Mouse (Mus musculus) kidney, adult 8-10 months (tissue): ENCODE results near the gene Rasl10b.

Source experiments
- DNase-seq, 2 experiments: peaks; one replicate each; pipeline ENCODE4 v3.0.0; 2022

Rasl10b gene

DNA sequence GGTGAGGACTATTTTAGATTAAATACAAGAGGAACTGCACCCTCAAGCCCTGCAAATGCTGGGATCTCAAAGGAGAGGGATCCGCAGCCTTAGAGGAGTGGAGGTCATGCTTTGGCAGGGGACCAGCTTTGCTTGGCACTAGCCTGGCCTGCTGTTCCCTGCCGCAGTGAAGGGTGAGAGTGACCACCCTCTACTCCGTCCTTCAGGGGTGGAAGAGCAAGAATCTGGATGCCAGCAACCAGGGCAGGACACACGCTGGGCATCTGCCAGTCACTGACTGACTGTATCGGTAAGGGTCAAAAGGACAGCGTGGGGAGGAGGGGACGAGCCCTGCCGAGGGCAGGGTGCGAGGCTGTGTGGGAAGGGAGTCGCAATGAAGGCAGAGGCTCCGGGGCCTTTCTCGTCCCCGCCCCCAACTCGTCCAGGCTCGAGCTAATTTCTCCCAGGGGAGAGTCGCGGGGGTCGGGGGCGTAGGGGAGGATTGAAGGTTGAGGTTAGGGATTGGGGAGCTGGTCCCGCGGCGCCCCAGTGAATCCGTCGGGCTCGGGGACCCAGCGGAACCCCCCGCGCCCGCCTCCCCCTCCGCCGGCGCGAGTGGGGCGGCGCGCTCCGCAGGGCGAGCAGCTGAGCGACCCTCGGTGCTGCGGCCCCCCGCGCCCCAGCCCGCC, at the start of gene Rasl10b:
Rasl10b (plus strand) TSS at position 51 of the 668 bp plus-strand sequence.
- peak; percentile 44 to 47 for DNase-seq

DNA sequence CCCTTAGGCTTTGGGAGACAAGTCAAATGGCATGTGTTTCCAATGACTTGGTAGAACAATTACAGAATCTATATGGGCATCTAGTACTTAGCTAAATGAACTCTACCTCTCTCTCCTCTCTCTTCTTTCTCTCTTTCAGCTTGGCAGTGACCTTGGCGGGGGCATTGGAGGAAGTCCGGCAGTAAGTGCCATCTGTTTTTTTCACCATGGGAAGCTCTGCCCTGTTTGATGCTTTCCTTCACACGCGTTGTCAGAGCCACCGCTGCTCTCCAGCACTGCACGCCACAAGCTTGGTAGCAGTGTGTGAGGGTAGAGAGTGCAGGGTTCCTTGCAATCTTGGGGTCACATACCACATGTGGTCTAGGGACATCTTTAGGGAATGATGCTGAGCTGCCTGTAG, 44.3 kb upstream of the Rasl10b start:
- no peak for DNase-seq

DNA sequence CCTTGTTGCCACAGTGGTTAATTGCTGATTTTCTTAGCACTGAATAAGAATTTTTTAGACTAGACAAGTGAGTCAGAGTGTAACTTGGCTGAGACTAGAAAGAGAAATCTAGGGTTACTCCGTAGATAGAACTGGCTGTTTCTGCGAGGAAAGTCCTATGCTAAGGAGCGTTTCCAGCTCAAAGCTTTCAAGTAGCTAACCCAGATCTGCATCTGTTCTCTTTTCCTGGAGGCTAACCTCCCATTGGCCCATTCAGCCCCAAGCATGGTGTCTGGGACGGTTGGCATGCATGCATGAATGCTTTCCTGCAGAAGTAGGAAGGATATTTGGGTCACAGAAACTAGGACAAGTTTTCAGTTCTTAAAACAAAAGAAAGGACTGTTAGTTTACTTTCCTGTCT, 37.7 kb upstream of the Rasl10b start:
- DNase-seq: no peak

DNA sequence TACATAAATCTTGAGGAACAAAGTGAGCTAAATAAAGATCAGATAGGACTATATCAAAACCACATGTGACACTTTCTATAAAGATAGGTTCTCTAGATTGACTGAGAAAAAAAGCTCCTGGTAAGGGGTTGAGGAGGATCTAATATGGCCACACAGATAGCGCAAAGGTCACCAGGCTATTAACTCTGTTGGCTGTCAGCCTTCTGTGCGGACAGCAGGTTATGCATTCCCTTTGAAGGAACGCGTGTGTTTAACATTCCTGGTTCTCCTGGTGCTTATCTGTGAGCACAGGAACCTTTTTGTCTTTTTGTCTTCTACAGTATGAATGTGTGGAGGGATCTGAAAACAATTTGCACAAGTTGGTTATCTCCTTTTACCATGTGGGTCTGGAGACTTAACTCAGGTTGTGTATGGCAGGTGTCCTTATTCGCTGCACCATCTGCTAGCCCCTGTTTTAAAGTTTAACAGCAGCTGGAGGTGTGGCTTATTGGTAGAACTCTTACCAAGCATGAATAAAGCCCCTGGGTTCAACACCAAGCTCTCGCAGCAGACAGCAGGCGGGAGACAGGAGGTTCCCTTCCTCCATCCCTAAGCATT, 29.1 kb upstream of the Rasl10b start:
- peak in 1 of 2 experiments; percentile 4 for DNase-seq

DNA sequence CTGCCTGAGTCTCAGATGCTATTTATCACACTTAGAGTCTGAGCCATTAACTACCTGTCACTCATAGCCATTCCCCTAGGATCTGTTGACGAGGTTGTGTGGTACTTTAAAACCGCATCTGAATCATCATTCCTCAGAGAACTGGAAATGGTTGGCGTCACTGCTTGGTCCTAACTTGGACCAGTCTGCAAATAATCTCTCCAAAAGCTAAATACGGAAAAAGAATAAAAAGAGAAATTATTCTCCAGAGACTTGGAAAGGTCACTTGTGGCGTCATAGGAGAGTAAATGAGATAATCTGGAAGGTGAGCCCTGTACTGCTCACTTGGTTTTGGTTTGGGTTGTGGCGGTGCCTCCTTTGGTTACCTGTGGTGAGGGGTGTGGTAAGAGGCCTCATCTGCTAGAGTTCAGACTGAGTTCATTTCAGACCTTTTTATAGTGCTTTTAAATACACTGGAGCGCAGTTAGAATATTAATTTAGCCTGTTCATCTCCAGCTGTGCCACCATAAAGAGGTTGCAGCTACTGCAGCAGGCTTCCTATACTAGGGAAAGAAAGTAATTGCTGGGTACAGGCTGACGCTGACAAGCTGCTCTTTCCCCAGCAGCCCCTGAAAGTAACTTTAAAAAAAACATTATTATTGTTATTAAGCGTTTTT, 25.9 kb upstream of the Rasl10b start:
- DNase-seq: no peak

DNA sequence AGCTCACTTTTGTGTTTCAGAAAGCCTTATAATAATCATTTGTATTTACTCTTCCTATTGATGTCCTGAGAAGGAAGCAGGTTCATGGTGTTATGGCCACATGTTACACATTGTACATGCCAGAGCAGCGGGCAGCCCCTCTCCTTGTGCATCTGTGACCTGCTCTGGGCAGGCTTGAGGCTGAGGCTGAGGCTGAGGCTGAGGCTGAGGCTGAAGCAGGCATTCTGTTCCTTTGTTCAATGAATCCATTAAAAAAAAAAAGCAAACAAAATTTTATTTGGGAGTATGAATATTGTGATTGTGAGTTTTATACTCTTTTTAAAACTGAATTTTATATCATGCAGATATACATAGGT, 25.4 kb upstream of the Rasl10b start:
- no peak for DNase-seq

DNA sequence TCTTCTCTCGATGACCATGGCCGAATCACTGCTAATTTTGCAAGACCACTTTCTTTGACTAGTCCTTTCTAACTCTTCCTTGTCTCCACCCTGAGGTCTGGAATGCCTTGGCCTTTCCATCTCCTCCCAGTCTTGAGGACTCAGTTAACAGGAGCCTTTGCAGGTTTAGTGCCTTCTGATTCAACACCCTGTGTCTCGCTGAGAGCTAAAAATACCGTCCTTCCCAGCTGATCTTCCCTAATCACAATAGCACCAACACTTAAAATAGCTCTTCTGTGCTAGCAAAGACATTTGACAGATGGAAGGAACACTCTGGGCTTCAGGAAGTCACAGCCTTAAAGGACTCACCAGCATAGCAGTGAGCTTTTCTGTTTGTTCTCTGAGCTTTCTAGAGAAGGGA, 15.9 kb upstream of the Rasl10b start:
- no peak for DNase-seq

DNA sequence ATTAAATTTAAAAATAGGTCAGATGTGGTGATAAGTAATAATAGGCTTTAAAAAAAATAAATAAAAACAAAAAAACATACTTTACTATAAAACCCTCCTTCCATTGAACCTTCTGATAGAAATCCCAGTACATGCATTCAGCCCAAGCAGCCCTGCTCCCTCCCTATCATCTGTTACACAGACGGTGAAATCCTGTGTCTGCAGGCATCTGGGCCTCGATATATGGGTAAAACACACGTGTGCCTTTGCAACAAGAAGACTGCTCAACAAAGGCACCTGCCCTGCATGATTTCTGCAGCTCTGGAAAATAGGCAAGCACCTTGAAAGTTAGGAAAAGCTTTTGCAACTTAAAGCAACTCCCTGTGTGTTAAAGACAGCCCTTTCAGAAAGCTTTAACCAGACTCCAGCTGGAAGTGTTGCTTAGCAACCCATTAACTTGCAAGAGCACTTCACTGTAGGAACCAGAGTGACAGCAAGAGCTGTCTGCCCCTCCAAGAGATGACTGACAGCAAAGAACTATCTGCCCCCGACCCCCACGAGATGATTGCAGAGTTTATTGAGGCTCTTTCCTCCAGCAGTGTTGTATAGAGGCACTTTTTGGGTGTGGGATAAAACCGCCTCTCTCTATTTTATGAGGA, 14.0 kb upstream of the Rasl10b start:
- DNase-seq: no peak

DNA sequence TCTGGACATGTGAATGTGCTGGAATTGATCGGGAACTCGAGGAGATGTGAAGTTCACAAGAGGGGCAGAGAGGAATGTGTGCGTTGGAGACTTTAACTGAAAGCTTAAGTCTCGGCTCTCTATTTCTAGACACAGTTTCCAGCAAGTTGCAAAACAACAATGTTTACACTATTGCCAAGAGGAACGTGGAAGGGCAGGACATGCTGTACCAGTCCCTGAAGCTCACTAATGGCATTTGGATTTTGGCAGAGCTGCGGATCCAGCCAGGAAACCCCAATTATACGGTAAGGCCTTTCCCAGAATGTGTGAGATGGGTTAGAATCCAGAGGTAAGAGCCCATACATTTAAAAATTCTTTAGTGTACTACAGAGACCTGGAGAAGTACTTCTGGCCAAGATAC, 11.3 kb upstream of the Rasl10b start:
- DNase-seq: no peak

DNA sequence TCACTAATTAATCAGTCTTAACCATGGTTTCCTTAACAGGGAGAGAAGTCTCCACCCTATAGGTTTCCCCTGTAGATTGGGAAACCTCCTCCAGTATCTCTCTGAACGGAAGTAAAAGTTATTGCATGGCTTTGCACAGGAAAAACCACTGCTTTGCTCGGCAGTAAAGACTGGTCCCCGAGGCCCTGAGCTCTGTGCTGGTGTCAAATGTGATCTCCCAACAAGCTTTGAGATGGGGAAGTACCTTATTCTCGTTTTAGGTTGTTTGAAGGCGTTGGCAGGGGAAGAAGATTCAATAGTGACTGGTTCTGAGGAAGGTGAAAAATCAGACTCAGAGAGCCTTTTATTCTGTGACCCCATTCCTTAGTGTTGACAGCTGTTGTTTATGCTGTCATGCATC, 10.2 kb upstream of the Rasl10b start:
- no peak for DNase-seq

DNA sequence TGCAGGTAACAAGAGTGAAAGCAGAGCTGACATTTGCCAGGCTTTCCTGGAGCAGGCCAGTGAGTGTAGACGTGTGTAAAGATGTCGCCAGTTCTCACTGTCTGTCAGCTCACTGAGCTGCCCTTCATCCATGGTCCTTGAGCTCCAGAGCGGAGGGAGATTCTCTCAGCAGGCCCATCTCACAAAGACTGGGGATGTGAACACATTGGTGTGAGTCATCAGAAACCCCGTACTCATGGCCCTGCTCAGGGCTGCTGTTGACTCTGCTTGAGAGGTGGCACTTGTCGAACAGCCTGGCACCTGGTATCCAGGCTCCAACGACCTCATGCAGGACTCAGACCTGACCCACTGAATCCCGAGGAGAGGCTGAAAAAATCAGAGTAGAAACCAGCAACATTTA, 5.2 kb upstream of the Rasl10b start:
- no peak for DNase-seq

DNA sequence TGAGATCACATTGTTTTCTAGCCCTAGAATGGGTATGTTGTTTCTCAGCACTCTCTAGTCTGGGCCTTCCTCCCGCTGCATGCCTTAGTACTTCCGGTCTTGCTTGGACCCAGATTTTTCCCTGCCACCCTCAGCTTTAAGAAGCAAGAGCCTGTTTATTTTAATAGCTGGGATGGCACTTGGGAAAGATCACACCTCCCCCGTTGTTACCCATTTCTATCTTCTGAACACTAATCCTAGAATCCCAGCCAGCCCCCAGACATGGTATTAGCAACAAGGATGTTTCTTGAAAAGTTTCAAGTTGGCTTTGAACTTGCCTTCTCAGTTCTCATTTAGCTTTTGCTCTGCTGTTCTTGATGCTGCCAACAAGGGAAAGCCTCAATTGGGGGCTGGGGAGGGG, 2.5 kb upstream of the Rasl10b start:
- DNase-seq: no peak

DNA sequence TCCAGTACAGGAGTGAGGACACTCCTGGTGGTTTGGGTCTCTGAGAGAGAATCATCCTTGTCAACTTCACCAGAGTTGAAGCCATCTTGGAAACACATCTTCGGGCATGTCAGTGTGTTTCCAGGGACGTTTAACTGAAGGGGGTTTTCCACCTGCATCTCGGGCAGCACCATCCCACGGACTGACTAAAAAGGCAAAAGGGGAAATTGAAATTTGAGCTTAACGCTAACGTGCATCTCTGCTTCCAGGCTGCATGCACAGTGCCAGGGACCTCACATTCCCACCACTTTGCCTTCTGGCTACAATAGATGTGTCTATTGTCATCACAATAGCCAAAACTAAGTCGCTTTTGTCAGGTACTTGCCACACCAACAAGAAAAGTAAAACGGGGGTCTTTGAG, 695 bp upstream of the Rasl10b start:
- DNase-seq: no peak

DNA sequence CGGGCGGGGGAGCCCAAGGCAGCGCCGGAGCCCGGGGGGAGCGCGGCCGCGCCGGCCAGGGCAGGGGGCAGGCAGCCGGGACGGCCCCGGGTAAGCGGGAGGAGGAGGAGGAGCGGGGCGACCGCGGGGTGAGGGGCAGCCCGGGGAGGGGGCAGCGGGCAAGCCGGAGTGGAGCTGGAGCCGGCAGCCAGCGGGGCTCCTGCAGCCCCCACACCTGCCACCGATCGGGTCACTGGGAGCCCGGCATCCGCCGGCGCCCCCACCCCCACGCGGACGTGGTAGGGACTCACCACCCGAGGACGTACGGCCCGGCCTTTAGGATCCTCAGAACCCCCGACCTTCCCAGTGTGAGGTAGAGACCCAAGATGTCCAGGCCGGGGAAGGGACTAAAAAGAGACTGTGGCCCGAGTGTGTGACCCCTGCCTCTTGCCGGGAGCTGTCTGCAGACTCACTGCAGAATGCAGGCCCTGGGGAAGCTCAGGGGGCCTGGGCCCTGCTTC, 905 bp downstream of the Rasl10b start:
- no peak for DNase-seq

DNA sequence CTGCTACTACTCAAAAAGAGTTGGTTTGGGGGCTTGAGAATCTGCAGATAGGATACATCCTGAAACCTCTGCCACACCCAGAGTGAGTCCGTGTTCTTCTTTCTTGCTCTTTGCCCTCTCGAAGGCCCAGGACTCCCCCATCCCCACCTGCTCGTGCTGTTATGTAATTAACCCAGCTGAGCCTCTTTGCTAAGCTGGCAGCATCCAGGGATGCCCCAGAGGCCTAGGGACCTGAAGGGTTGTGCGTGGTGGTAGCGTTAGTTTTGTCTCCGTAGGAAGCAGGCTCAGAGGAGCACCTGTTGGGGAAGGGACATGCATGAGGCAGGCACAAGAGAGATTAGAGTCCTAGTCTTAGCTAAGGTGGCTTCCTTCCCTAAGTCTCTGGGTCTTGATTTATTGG, 1.6 kb downstream of the Rasl10b start:
- no peak for DNase-seq

DNA sequence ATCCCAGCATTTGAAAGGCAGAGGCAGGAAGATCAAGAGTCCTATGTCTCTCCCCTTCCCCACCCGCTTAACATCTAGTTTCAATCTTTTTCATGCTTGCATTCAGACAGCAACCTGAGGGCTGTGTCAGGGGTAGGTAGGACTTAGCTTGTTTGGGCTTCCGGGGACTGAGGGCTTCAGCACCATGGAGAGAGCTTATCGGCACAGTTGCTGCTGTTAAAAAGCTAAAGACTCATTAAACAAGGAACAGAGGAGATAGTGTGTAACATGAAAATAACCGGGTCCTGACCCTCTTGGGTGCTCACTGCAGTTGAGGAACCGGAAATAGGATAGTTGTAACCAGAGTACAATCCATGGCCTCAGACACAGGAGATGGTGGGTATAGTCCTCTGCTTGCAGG, 8.1 kb downstream of the Rasl10b start:
- peak; percentile 54 to 66 for DNase-seq

DNA sequence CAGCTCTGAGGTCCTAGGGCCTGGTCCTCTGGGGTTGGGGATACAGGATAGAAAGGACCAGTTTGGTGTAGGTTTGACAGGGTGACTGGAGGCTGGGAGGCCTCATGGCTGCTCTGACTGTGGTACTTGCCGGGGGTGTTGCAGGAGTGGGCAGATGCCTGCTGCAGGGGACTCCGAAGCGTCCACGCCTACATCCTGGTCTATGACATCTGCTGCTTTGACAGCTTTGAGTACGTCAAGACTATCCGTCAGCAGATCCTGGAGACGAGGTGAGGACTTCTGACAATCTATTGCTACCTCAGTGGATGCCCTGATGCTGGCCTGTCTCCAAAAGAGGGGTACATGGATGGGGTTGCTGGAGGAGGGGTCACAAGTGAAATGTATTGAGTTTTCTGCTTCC, 8.8 kb downstream of the Rasl10b start:
- no peak for DNase-seq

DNA sequence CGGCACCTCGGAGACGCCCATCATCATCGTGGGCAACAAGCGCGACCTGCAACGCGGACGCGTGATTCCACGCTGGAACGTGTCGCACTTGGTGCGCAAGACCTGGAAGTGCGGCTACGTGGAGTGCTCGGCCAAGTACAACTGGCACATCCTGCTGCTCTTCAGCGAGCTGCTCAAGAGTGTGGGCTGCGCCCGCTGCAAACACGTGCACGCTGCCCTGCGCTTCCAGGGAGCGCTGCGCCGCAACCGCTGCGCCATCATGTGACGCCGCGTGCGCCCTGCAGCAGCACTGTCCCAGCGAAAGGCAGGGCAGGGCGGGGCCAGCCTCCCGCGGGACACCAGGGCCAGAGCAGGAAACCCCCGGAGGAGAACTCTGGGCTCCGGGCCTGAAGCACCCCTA, 9.6 kb downstream of the Rasl10b start:
- no peak for DNase-seq

DNA sequence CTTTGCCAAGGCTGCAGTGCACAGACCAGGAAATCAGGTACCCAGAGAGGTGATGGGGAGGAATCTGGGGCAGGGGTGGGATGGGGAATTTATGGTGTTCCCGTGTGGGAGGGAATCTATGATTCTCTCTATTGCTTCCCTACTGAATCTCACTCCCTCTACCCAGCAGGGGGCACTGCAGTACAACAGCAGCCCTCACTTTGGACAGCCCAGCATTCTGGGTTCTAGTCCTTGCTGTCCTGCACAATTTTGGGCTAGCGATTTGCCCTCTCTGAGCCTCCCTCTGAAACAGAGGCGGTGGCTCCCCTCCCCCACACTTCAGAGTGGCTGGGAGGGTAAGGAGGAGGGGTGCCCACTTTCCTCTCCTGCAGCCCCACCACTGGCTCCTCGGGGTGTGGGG, 11.4 kb downstream of the Rasl10b start:
- no peak for DNase-seq

DNA sequence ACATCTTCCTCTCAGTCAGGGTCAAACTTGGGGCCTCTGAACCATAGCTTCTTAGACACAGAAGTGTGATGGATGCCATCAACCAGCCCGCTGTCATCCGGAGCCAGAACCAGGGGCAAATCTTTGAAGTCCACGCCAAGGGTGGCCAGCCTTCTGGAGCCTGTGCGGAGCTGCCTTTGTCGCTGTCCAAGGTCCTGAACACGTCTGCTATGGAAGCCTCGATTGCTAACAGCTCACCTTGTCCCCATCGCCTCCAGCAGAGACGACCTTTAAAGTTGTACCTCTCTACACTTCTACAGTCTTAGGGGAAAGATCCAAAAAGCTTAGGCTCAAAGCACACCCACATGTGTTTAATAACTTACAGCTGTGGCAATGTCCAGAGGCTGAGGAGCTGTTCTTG, 12.4 kb downstream of the Rasl10b start:
- peak in 1 of 2 experiments; percentile 61 for DNase-seq

DNA sequence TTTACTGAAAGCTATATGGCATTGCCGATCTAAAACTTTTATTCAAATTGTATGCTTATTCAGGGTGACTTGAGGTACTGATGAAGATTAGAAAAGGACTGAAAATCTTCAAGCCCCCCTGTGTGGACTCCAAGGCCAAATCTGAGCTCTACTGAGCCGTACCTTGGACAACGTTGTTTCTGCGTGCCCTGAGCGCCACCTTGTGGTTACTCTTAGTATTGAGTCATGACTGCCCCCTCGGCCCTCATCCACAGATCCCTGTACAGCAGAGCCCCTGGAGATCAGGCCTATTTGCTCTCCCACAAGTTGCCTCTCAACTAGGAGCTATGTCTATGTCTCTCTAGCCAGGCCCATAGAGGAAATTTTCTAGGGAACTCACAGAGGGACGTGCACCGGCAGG, 15.7 kb downstream of the Rasl10b start:
- peak in 1 of 2 experiments; percentile 74 for DNase-seq

DNA sequence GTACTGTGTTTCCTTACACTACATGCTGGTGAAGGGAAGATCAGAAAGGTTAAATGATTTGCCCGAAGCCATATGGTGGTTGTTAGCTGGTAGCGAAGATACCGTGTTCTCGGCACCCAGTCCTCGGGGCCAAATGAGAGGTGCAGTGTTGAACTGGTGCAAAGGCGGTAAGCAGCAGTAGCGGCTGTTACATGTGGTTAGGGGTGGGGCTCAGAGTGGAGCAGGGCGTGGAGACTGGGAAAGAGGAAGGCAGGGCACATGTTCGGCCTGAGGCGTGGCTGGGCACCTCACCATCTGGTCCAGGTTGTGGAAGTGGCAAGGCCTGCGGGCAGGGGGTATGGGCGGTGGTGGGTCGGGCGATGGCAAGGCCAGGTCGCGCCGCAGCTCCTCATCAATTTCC, 18.0 kb downstream of the Rasl10b start:
- no peak for DNase-seq

DNA sequence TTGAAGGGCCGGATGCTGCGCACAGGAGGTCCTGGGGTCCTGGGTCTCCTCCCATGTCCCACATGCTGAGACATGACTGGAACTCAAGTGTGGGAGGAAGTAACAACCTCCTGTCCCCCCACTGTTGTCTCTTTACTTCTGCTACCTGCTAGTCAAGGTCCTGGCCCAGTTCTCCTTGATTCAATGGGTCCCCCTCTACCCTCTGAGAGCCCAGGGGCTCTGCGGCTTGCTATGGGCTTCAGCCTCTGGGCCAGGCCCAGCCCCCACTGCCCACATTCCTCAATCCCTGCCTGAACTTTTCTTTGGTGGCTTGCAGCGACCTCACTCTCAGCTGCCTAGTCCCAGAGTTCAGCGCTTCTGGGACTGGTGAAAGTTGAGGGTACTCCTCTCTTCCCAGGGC, 20.4 kb downstream of the Rasl10b start, which contains the start of gene Gas2l2:
Gas2l2 (minus strand) TSS at position 101 of the 400 bp plus-strand sequence.
- no peak for DNase-seq

DNA sequence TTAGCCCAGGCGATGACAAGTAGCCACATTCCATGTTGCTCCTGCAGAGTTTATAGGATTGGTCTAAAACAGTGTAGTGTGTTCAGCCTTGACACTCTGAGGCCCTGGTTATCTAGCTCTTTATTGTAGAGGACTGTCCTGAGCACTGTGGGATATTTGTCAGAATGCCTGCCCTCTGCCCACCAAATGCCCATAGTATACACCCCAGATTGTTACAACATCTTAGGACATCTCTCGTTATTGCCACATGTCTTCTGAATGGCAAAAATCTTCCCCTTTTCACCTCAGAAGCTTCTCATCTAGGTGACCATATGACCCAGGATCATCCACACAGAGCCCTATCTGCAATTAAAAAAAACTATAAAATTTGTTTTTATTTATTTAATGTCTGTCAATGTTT, 23.6 kb downstream of the Rasl10b start:
- DNase-seq: no peak
